Mouse (Mus musculus): Measurements from ENCODE around the gene Akap6.

Gene Akap6

GRCm38 (mm10) chr12:53060903-53061302 is 361.7 kb downstream of the Akap6 start:
- no peak for DNase-seq

DNA sequence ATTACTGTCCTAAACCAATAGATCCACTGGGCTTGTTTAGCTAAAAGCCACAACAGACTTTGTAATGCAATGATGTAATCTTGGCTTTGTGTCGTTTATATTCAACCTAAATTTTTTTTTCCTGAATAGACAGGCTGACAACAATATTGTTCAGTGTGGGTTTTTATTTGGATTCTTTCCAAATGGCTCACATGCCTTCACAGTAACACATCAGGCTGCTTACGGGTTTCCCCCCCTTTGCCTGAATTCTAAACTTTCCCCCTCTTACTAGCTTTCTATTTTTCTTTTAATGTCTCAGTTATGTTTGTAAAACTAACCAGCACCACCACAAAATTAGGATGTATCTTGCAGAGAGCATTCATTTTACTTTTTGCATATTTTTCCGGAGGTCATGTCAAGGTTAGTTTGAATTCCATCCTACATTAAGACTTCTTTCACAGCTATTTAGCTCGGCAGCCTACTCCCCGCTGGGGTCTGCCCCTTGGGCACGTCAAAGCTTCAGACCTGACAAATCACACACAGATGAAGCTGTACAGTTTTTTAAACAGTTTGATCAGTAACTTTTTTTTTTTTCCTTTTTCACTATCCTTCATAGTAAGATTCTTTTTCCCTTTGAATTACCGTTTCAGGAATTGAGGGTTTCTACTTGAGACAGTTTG is 362.4 kb downstream of the Akap6 start:
- no peak for DNase-seq

DNA sequence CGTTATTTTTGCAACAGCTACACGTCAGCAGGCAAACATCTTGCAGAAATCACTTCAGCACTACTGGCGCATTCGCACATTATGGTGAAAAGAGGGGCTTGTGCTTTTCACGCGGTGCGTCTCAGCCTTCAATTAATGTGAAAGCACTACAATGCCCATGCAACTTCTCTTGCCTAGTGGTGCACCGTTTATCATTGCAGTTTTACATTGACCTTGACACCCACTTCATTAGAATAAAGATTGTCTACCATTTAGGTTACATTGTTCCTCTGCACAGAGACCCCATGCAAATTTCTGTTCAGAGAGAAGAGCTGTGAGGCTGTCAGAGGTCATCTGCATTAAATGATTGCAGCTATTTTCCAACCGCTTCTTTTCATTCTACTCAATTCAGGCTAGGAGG is 363.8 kb downstream of the Akap6 start:
- no peak for DNase-seq

DNA sequence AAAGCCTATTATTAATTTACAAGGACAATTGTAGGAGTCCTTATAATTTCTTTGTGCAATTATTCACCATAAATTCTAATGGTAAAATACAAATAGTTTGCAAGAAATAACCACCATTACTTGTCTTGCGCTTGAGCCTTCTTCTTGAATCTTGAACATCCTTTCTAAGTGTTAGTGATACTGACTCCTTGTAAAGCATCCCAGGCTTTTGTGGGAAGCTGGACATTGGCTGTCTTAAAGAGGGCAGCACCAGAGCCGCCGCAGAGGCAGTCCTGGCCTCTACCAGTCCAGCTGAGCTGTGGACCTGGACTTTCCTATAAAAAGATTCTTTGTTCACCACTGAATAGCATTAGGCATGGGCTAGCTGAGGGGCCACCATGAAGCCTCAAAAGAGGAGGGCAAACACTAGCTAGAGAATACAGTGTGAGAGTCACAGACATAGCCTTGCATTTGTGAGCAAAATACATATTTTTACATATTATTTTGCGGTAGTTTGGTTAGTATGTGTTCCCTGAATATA is 365.1 kb downstream of the Akap6 start:
- no peak for DNase-seq

DNA sequence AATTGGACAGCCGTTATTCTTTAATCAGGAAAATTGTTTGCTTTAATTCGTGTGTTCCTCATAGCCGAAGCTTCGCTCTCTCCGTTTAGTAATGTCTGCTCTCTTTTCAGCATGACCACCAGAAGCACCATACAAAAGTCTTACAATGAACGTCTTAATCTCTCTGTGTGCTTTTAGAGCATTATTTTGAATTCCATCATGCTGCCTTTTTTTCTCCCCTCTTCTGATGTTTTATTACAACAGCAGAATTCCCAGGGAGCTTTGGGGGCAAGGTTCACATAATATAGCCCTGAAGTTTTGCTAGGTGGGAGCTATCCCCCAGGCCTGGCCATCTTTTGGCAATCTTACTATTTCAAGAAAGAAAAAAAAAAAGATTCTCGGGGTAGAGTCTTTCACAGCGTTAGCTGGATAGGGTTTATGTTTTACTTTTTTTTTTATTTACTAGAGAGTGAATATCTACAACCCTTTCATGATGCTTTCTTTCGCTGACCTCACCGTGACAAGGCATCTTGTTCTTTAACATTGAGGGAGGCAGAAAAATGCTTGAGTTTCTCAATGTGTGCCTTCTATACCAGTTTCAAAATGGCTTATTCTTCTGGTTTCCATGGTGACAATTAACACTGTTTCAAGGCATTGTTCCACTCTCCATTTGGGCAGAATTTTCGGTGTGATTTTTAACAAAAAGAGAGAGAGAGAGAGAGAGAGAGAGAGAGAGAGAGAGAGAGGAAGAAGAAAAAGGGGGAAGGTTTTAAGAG is 366.0 kb downstream of the Akap6 start:
- no peak for DNase-seq

DNA sequence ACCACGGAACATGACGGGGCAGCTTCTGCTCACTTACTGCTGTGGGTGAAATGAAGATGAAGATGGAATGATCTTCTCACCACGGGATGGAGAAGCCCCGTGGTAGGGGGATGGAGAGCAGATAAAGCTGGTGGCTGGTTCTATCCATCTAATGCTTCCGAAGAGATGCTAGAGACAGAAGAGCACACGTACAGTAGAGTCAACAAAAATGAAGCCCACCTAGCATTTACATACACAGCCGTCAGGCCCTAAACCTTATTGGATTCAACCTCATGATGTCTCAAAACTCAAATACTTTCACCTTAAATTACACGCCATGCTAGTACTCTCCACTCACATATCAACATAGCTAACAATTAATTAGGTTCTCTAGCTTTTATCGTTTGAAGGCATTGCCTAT is 367.1 kb downstream of the Akap6 start:
- no peak for DNase-seq

DNA sequence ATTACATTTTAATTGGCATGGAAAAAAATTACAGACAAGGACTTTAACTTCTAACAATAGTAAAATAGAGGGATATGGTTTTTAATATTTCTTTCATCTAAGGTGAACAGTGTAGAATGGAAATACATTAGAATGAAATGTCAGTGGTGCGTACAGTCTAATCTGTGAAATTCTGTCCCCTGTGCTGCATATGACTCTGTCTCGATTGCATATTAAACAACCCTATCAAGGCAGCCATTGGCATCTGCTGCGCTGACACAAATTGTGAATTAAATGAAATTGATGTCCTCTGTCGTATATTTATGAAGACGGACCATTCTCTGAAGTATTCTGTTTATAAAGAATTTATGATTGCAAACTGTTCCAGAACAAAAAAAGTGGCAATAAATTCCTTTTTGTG is 371.7 kb downstream of the Akap6 start:
- DNase-seq, result no peak

- no peak for DNase-seq
Observed at GRCm38 (mm10) chr12:53076595-53077400, 377.6 kb downstream of the Akap6 start.

GRCm38 (mm10) chr12:53085789-53086188 is 386.6 kb downstream of the Akap6 start:
- DNase-seq, result no peak

DNA sequence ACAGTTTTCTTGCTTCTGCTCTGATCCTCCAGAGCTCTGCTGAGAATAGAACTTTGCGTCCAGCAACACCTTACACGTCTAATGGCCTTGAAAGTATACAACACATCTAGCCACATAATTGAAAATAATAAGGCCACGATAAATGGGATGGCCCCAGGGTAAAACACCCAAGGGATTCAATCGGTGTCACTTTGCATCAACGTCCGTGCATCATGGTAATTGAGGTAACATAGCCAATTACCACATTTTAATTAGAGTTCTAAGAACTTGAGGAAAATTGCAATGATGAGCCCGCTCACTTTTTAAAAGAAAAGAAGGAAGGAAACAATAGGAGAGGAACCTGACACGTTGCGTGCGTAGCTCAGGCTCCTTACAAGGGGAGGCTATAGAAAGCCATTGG is 413.1 kb downstream of the Akap6 start:
- no peak for DNase-seq

- no peak for DNase-seq
Observed at GRCm38 (mm10) chr12:53119352-53119751, 420.2 kb downstream of the Akap6 start.

DNA sequence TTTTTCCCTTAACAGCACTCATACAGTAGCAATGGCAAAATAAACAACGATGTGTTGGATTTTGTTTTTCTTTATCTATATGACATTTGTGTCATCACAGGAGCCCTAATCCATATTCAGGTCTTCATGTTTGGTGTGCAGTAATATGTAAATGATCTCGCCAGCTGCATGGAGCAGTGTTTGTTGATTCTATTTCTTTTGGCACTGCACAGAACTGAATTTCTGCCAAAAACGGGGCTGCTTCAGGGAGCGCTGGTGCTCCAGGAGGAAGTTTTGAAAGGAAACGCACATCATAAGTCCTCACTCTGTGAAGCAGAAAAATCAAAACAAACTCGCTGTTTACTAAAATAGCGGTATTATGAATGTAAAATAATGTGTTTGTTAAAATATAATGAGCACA is 424.9 kb downstream of the Akap6 start:
- DNase-seq, result peak in 1 of 2 experiments; percentile 18

- DNase-seq, result no peak
Observed at GRCm38 (mm10) chr12:53124696-53125095, 425.5 kb downstream of the Akap6 start.

- no peak for DNase-seq
Observed at GRCm38 (mm10) chr12:53125286-53125685, 426.1 kb downstream of the Akap6 start.

- no peak for DNase-seq
Observed at GRCm38 (mm10) chr12:53134196-53134595, 435.0 kb downstream of the Akap6 start.

DNA sequence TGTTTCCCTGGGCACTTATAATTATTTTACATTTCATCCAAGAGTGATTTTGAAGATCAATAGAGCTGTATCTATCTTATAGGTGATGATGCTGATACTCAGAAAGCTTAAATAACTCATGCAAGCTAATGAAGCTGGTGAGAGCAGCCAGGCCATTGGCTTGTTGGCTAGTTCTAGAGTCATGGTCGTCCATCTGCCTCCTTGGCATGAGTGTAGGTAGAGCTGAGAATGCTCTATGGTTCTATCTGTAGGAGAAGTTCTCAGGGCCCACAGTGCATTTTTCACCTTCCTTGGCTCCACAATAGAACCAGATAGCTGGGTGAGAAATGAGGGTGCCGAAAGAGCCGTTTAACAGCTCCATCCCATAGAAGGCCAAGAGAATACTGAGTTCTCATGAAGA is 438.1 kb downstream of the Akap6 start:
- peak in 1 of 2 experiments; percentile 15 for DNase-seq

DNA sequence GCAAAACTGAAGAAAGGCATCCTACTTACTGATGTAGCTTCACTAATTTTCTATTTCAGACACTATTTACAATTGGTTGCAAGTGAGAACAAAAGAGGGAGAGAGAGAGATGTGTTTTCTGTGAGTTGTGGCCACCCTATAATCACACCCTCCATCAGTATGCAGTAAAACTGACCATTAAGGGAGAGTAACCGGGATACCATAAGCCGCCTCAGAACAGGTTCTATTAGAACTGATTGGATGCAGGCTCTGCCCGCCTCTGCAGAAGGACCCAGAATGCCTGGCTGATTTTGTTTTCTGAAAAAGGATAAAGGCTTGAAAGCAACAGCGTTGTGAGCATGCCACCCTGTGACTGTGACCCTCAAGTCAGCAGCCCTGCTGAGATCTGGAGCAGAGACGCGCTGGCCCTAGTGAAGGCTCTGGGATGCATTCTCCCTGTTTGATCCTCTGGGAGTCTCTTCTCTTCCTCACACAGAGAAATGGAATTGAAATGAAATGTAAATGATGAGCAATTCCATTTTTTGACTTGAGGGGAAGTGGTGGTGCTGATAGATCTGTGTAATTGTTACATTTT is 445.0 kb downstream of the Akap6 start:
- DNase-seq, result no peak

- DNase-seq, result no peak
Observed at GRCm38 (mm10) chr12:53144760-53145159, 445.6 kb downstream of the Akap6 start.

DNA sequence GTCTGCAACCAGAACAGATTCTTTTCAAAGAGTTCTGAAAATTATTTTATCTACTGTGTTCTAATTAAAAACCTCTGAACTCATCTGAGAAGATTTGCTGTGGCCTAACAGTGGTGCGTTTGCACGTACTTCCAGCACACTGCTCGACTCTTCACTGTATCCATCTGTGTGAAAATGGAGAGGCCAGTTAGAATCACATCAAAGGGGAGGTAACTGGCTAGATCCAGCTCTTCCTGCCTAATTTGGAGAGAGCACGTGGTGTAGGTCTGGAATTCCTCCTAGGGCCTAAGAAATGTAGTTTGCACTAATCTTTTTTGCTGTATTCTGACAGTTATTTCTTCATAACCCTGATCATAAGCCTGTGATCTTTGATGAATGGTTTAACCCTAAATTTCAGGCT is 446.3 kb downstream of the Akap6 start:
- no peak for DNase-seq

DNA sequence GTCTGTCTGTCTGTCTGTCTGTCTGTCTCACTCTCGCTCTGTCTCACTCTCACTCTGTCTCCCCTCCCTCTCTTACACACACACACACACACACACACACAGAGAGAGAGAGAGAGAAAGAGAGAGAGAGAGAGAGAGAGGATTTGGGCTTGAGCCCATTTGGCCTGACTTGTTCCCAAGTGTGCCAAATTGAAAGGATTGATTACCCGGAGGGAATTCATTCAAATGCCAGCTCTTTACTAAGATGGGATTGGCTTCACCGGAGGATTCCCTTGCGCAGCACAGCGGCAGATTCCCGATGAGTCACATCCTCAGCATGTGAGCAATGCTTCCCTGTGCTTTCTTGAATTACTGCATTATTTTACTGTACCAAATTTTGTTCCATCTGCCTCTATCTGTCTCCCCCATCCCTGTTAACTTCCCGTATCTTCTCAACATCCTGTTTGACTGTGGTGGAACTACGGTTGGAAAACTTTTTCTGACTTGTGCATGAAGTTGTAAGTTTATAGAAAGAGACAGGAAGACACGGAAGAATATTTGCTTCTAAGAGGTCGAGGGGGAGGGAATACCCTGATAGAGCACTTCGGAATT is 447.4 kb downstream of the Akap6 start:
- peak; percentile 27 to 32 for DNase-seq

DNA sequence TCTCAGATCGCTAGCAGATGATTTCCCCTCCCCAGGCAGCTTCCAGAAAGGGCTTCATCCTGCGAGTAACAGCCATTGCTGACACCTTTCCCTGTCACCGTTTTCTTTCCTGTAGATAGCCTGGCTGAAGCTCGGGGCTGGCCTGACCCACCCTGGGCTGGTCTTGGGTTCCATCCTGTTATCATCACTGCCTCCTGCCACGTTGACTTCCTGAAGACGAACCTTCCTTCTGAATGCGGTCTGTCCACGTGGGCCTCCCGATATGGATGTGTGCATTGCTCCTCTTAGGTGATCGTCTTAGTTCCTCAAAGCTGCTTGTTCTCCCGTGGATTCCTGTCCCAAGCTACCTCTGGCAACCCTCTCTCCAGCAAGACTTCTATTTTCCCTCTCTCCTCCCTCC is 448.5 kb downstream of the Akap6 start:
- DNase-seq, result no peak

GRCm38 (mm10) chr12:53168189-53169003 is 469.2 kb downstream of the Akap6 start:
- no peak for DNase-seq

Data from cerebellum, adult 18-20 months (tissue).